Comparison of ENCODE assay signal across 8 mouse cellular contexts in genomic region chr2:91962864-91963401, GRCm38 (mm10). TPM values are rescaled to one million over a fixed set of nuclear protein-coding genes. Genes with fewer than 3 reads are reported as not detected.
DNase-seq lines count a peak whose midpoint lies in the region; ATAC-seq lines count a peak whose summit lies in the region.

No protein-coding gene starts in this region.

- H3K27ac ChIP-seq in forebrain, embryonic 16.5 days (ENCODE audit: low read length): peak overlapping the region; percentile 61; the same call in 1 of the 2 replicates
- peak overlapping the region; percentile 93 for H3K27ac ChIP-seq in limb, embryonic 10.5 days
- H3K27ac ChIP-seq in neural tube, embryonic 13.5 days (replicated peaks): peak overlapping the region; percentile 85

- peak overlapping the region; percentile 85 for H3K4me3 ChIP-seq in forebrain, embryonic 16.5 days (replicated peaks; ENCODE audit: low read length)
- H3K4me3 ChIP-seq in limb, embryonic 10.5 days: peak overlapping the region; percentile 76
- H3K4me3 ChIP-seq in neural tube, embryonic 13.5 days: peak overlapping the region; percentile 82

- intact Hi-C loops in left cerebral cortex, postnatal 36 days (cut with DNase I): loop anchor here (2.0 to 5.0 kb wide), 2 partner anchors 18 to 36 kb away; partner anchors contain the start of genes Chrm4 and Gm9821

- under 1% methylated on average over 39 of the region's 39 CpGs for WGBS in forebrain, embryonic 16.5 days
- WGBS in limb, embryonic 10.5 days: under 1% methylated on average over 39 of the region's 39 CpGs
- WGBS in neural tube, embryonic 13.5 days: under 1% methylated on average over 39 of the region's 39 CpGs

- peak; percentile 44 for ATAC-seq in forebrain, embryonic 16.5 days
- ATAC-seq in neural tube, embryonic 13.5 days (ENCODE audit: low read depth): peak; percentile 69

- peaks cover 23% of the 10 kb centered on the region for H3K4me1 ChIP-seq in forebrain, embryonic 16.5 days (replicated peaks; ENCODE audit: control insufficient read depth, insufficient read depth, low read length)
- H3K4me1 ChIP-seq in limb, embryonic 10.5 days: peaks cover 79% of the 10 kb centered on the region
- H3K4me1 ChIP-seq in neural tube, embryonic 13.5 days (replicated peaks): peaks cover 53% of the 10 kb centered on the region

- peak overlapping the region; percentile 82 for H3K4me2 ChIP-seq in forebrain, embryonic 16.5 days (ENCODE audit: low read length)
- peak overlapping the region; percentile 85 for H3K4me2 ChIP-seq in neural tube, embryonic 13.5 days

- DNase-seq in left cerebral cortex, postnatal 36 days (ENCODE audit: low spot score in 2 of 2): peak; percentile 41 to 46
- no peak for DNase-seq in left cerebral cortex, adult 11 months (ENCODE audit: low spot score)
- DNase-seq in adrenal gland, postnatal 25 days: peak; percentile 53
- DNase-seq in limb, embryonic 10.5 days (ENCODE audit: low spot score): no peak
- no peak for DNase-seq in ovary, adult 18-20 months (ENCODE audit: low spot score)
- DNase-seq in spleen, adult 18-20 months: no peak

- H3K27me3 ChIP-seq in forebrain, embryonic 16.5 days (replicated peaks; ENCODE audit: control insufficient read depth, insufficient read depth, low read length): no peaks in the 10 kb centered on the region
- H3K27me3 ChIP-seq in limb, embryonic 10.5 days (ENCODE audit: low read depth, poor library complexity, severe bottlenecking): no peaks in the 10 kb centered on the region
- H3K27me3 ChIP-seq in neural tube, embryonic 13.5 days: peaks cover 9% of the 10 kb centered on the region; the same call in 1 of the 2 replicates

- H3K9me3 ChIP-seq in forebrain, embryonic 16.5 days (ENCODE audit: control insufficient read depth, low read length): no peaks in the 10 kb centered on the region
- H3K9me3 ChIP-seq in limb, embryonic 10.5 days (replicated peaks): no peaks in the 10 kb centered on the region
- H3K9me3 ChIP-seq in neural tube, embryonic 13.5 days: no peaks in the 10 kb centered on the region

- peak overlapping the region; percentile 93 for H3K9ac ChIP-seq in forebrain, embryonic 16.5 days (replicated peaks; ENCODE audit: low read depth, low read length)
- H3K9ac ChIP-seq in neural tube, embryonic 13.5 days: peak overlapping the region; percentile 93

- no peaks in the 10 kb centered on the region for H3K36me3 ChIP-seq in forebrain, embryonic 16.5 days (ENCODE audit: control insufficient read depth, insufficient read depth)
- peaks cover 17% of the 10 kb centered on the region for H3K36me3 ChIP-seq in limb, embryonic 10.5 days
- H3K36me3 ChIP-seq in neural tube, embryonic 13.5 days: no peaks in the 10 kb centered on the region

RNA-seq across cellular contexts. Expression of gene Dgkz, which starts 12.7 kb away (rescaled TPM):
- total RNA-seq in left cerebral cortex, postnatal 36 days (2021): 100 to 1,000 TPM; 503 to 538 TPM
- total RNA-seq in adrenal gland, postnatal 25 days (2021): 42.2 and 61.5 TPM in 2 replicates
- polyA plus RNA-seq in forebrain, embryonic 16.5 days (2015; fragmentation: Nextera tagmentation; extraction: Ambion mirVana): 28.7 and 33.6 TPM in 2 replicates
- polyA plus RNA-seq in limb, embryonic 10.5 days (2016; fragmentation: Nextera tagmentation; extraction: Ambion mirVana): 57.3 and 59.9 TPM in 2 replicates
- polyA plus RNA-seq in neural tube, embryonic 13.5 days (2015; fragmentation: Nextera tagmentation; extraction: Ambion mirVana): 35.7 and 38.8 TPM in 2 replicates

RNA-seq across cellular contexts. Expression of gene Gm9821, which starts 17.4 kb away (rescaled TPM):
- not detected for total RNA-seq in left cerebral cortex, postnatal 36 days (2021)
- not detected in 2 replicates for total RNA-seq in adrenal gland, postnatal 25 days (2021)
- polyA plus RNA-seq in forebrain, embryonic 16.5 days (2015; fragmentation: Nextera tagmentation; extraction: Ambion mirVana): 0.37 and 0.46 TPM in 2 replicates
- polyA plus RNA-seq in limb, embryonic 10.5 days (2016; fragmentation: Nextera tagmentation; extraction: Ambion mirVana): 0.33 and 0.56 TPM in 2 replicates
- 0.22 TPM in 1 of 2 replicates, not detected in the other for polyA plus RNA-seq in neural tube, embryonic 13.5 days (2015; fragmentation: Nextera tagmentation; extraction: Ambion mirVana)

RNA-seq across cellular contexts. Expression of gene Mdk, which starts 30.8 kb away (rescaled TPM):
- 10 to 100 TPM; 15.6 to 23.5 TPM for total RNA-seq in left cerebral cortex, postnatal 36 days (2021)
- 3.5 and 5.8 TPM in 2 replicates for total RNA-seq in adrenal gland, postnatal 25 days (2021)
- 256 and 290 TPM in 2 replicates for polyA plus RNA-seq in forebrain, embryonic 16.5 days (2015; fragmentation: Nextera tagmentation; extraction: Ambion mirVana)
- polyA plus RNA-seq in limb, embryonic 10.5 days (2016; fragmentation: Nextera tagmentation; extraction: Ambion mirVana): 2,617 and 2,689 TPM in 2 replicates
- polyA plus RNA-seq in neural tube, embryonic 13.5 days (2015; fragmentation: Nextera tagmentation; extraction: Ambion mirVana): 289 and 336 TPM in 2 replicates

RNA-seq across cellular contexts. Expression of gene Chrm4, which starts 35.9 kb away (rescaled TPM):
- total RNA-seq in left cerebral cortex, postnatal 36 days (2021): 10 to 100 TPM; 44.0 to 51.3 TPM
- total RNA-seq in adrenal gland, postnatal 25 days (2021): 0.94 and 1.7 TPM in 2 replicates
- polyA plus RNA-seq in forebrain, embryonic 16.5 days (2015; fragmentation: Nextera tagmentation; extraction: Ambion mirVana): 2.4 and 2.6 TPM in 2 replicates
- polyA plus RNA-seq in limb, embryonic 10.5 days (2016; fragmentation: Nextera tagmentation; extraction: Ambion mirVana): 0.67 and 0.76 TPM in 2 replicates
- polyA plus RNA-seq in neural tube, embryonic 13.5 days (2015; fragmentation: Nextera tagmentation; extraction: Ambion mirVana): 1.2 and 1.5 TPM in 2 replicates

Comparison
In these comparisons a context has a peak if more than half of its experiments do, and no peak if none do; other contexts are left out.
1. DNase-seq: peak in left cerebral cortex, postnatal 36 days (2 of 2) and adrenal gland, postnatal 25 days (single experiment); none in left cerebral cortex, adult 11 months (single experiment), limb, embryonic 10.5 days (single experiment), ovary, adult 18-20 months (single experiment) and spleen, adult 18-20 months (0 of 2).
2. Peak in every context shown above with its lines, with median percentiles within 50 percentile points of each other: H3K27ac ChIP-seq and H3K4me3 ChIP-seq.